Mouse (Mus musculus) v-Abl transformed pro-B cells (cell line): ENCODE data around the gene Zfp36l2.
"Not testable (repeated sequence)": the region's sequence is repeated elsewhere in the genome, so short reads cannot be mapped to it uniquely, and the experiment has no call there.

Source experiments
- in situ Hi-C, 2 experiments: fragments of 400-800 bp; cut with MboI; formaldehyde crosslinking; loops; one replicate each; pipeline ENCODE4 v1.15.1; 2025; ENCODE audit not compliant: unreplicated experiment in 2 of 2

The Zfp36l2 gene

GRCm38 (mm10) chr17:84187727-84188373 lies at the start of gene Zfp36l2:
Gene Zfp36l2, minus strand, starts transcription at chr17:84187947.
- in situ Hi-C loops: no loop called here

GRCm38 (mm10) chr17:84236781-84237557 lies 49.2 kb upstream of the Zfp36l2 start:
- in situ Hi-C loops: no loop called here

GRCm38 (mm10) chr17:84235399-84235928 lies 47.7 kb upstream of the Zfp36l2 start:
- in situ Hi-C loops: no loop called here

GRCm38 (mm10) chr17:84234785-84235184 lies 47.0 kb upstream of the Zfp36l2 start:
- in situ Hi-C loops: not testable (repeated sequence)

- in situ Hi-C loops: no loop called here
Measured at GRCm38 (mm10) chr17:84233758-84234157, 46.0 kb upstream of the Zfp36l2 start.

- in situ Hi-C loops: no loop called here
Measured at GRCm38 (mm10) chr17:84231361-84231760, 43.6 kb upstream of the Zfp36l2 start.

GRCm38 (mm10) chr17:84228223-84228622 lies 40.5 kb upstream of the Zfp36l2 start:
- in situ Hi-C loops: no loop called here

- in situ Hi-C loops: no loop called here
Measured at GRCm38 (mm10) chr17:84226681-84227080, 38.9 kb upstream of the Zfp36l2 start.

- in situ Hi-C loops: no loop called here
Measured at GRCm38 (mm10) chr17:84226231-84226630, 38.5 kb upstream of the Zfp36l2 start.

GRCm38 (mm10) chr17:84224217-84224887 lies 36.6 kb upstream of the Zfp36l2 start:
- in situ Hi-C loops: no loop called here

GRCm38 (mm10) chr17:84218841-84219240 lies 31.1 kb upstream of the Zfp36l2 start:
- in situ Hi-C loops: loop anchor here in 1 of 2 experiments (10.0 kb wide), 1 partner anchor 156 kb away; no protein-coding TSS in a partner anchor

GRCm38 (mm10) chr17:84217696-84218095 lies 29.9 kb upstream of the Zfp36l2 start:
- in situ Hi-C loops: loop anchor here in 1 of 2 experiments (10.0 kb wide), 1 partner anchor 157 kb away; no protein-coding TSS in a partner anchor

- in situ Hi-C loops: loop anchor here in 1 of 2 experiments (10.0 kb wide), 1 partner anchor 159 kb away; no protein-coding TSS in a partner anchor
Measured at GRCm38 (mm10) chr17:84215264-84215960, 27.7 kb upstream of the Zfp36l2 start.

GRCm38 (mm10) chr17:84213464-84213863 lies 25.7 kb upstream of the Zfp36l2 start:
- in situ Hi-C loops: loop anchor here in 1 of 2 experiments (10.0 kb wide), 1 partner anchor 161 kb away; no protein-coding TSS in a partner anchor

GRCm38 (mm10) chr17:84207611-84208010 lies 19.9 kb upstream of the Zfp36l2 start:
- in situ Hi-C loops: no loop called here

- in situ Hi-C loops: no loop called here
Measured at GRCm38 (mm10) chr17:84206239-84206638, 18.5 kb upstream of the Zfp36l2 start.

- in situ Hi-C loops: no loop called here
Measured at GRCm38 (mm10) chr17:84204962-84205361, 17.2 kb upstream of the Zfp36l2 start.

GRCm38 (mm10) chr17:84203340-84203739 lies 15.6 kb upstream of the Zfp36l2 start:
- in situ Hi-C loops: no loop called here

- in situ Hi-C loops: no loop called here
Measured at GRCm38 (mm10) chr17:84201183-84201582, 13.4 kb upstream of the Zfp36l2 start.

GRCm38 (mm10) chr17:84197912-84198344 lies 10.2 kb upstream of the Zfp36l2 start:
- in situ Hi-C loops: loop anchor here (5.0 to 10.0 kb wide), 3 partner anchors 171 to 323 kb away; no protein-coding TSS in a partner anchor
